Mouse (Mus musculus): Measurements from ENCODE around the gene Chrm4. TPM values are rescaled to one million over a fixed set of nuclear protein-coding genes. Genes with fewer than 3 reads are reported as not detected.

Chrm4 gene
- total RNA-seq, 2 experiments from 2014 or later, result 41.6 to 55.1 TPM

- intact Hi-C loops (cut with DNase I), result loop anchor here (1.0 kb wide), 1 partner anchor 15 kb away; no protein-coding TSS in a partner anchor
- DNase-seq (ENCODE audit: low spot score in 2 of 2), result peak in 1 of 2 experiments; percentile 68
Observed at GRCm38 (mm10) chr2:91958701-91959457, 31.8 kb downstream of the Chrm4 start.

GRCm38 (mm10) chr2:91959544-91960410, 32.7 kb downstream of the Chrm4 start:
- intact Hi-C loops (cut with DNase I), result loop anchor here (1.0 to 5.0 kb wide), 2 partner anchors 15 to 32 kb away; partner anchors contain the start of gene Chrm4
- no peak for DNase-seq (ENCODE audit: low spot score in 2 of 2)

- intact Hi-C loops (cut with DNase I), result loop anchor here (5.0 kb wide), 1 partner anchor 33 kb away; the partner anchor contains the start of gene Chrm4
- no peak for DNase-seq (ENCODE audit: low spot score in 2 of 2)
Observed at GRCm38 (mm10) chr2:91960459-91960858, 33.4 kb downstream of the Chrm4 start.

- no peak for DNase-seq (ENCODE audit: low spot score in 2 of 2)
- intact Hi-C loops (cut with DNase I), result loop anchor here (5.0 kb wide), 1 partner anchor 35 kb away; the partner anchor contains the start of gene Chrm4
Observed at GRCm38 (mm10) chr2:91961901-91962761, 35.1 kb downstream of the Chrm4 start.

GRCm38 (mm10) chr2:91962864-91963401, 35.9 kb downstream of the Chrm4 start:
- intact Hi-C loops (cut with DNase I), result loop anchor here (5.0 kb wide), 1 partner anchor 36 kb away; the partner anchor contains the start of gene Chrm4
- DNase-seq (ENCODE audit: low spot score in 2 of 2), result no peak

- intact Hi-C loops (cut with DNase I), result loop anchor here (5.0 kb wide), 1 partner anchor 36 kb away; the partner anchor contains the start of gene Chrm4
- DNase-seq (ENCODE audit: low spot score in 2 of 2), result peak; percentile 92 to 95
Observed at GRCm38 (mm10) chr2:91963443-91963932, 36.4 kb downstream of the Chrm4 start.

GRCm38 (mm10) chr2:91964610-91965204, 37.7 kb downstream of the Chrm4 start:
- no peak for DNase-seq (ENCODE audit: low spot score in 2 of 2)
- intact Hi-C loops (cut with DNase I), result loop anchor here (5.0 kb wide), 1 partner anchor 37 kb away; the partner anchor contains the start of gene Chrm4

- intact Hi-C loops (cut with DNase I), result no loop called here
- DNase-seq (ENCODE audit: low spot score in 2 of 2), result no peak
Observed at GRCm38 (mm10) chr2:91965417-91965816, 38.4 kb downstream of the Chrm4 start.

- intact Hi-C loops (cut with DNase I), result no loop called here
- DNase-seq (ENCODE audit: low spot score in 2 of 2), result no peak
Observed at GRCm38 (mm10) chr2:91966367-91966766, 39.3 kb downstream of the Chrm4 start.

GRCm38 (mm10) chr2:91967962-91968361, 40.9 kb downstream of the Chrm4 start:
- no peak for DNase-seq (ENCODE audit: low spot score in 2 of 2)
- intact Hi-C loops (cut with DNase I), result no loop called here

GRCm38 (mm10) chr2:91971231-91972097, 44.4 kb downstream of the Chrm4 start:
- DNase-seq (ENCODE audit: low spot score in 2 of 2), result peak in 1 of 2 experiments; percentile 91
- intact Hi-C loops (cut with DNase I), result loop anchor here (5.0 to 10.0 kb wide), 2 partner anchors 34 to 463 kb away; partner anchors contain the start of gene Cry2

GRCm38 (mm10) chr2:91972121-91972566, 45.1 kb downstream of the Chrm4 start:
- intact Hi-C loops (cut with DNase I), result loop anchor here (5.0 to 10.0 kb wide), 2 partner anchors 35 to 463 kb away; partner anchors contain the start of gene Cry2
- no peak for DNase-seq (ENCODE audit: low spot score in 2 of 2)

GRCm38 (mm10) chr2:91973416-91974135, 46.5 kb downstream of the Chrm4 start:
- peak in 1 of 2 experiments; percentile 77 for DNase-seq (ENCODE audit: low spot score in 2 of 2)
- intact Hi-C loops (cut with DNase I), result loop anchor here (5.0 to 10.0 kb wide), 2 partner anchors 36 to 461 kb away; partner anchors contain the start of gene Cry2

- DNase-seq (ENCODE audit: low spot score in 2 of 2), result no peak
Observed at GRCm38 (mm10) chr2:91975581-91976541, 48.8 kb downstream of the Chrm4 start, which contains the start of gene Dgkz. Dgkz (minus strand) TSS chr2:91975864.

GRCm38 (mm10) chr2:91977960-91978359, 50.9 kb downstream of the Chrm4 start:
- intact Hi-C loops (cut with DNase I), result loop anchor here (10.0 kb wide), 1 partner anchor 457 kb away; the partner anchor contains the start of gene Cry2
- no peak for DNase-seq (ENCODE audit: low spot score in 2 of 2)

More at GRCm38 (mm10) chr2:91975581-91976541, 48.8 kb downstream of the Chrm4 start, which contains the start of gene Dgkz:
- intact Hi-C loops (cut with DNase I), result loop anchor here (10.0 kb wide), 1 partner anchor 459 kb away; the partner anchor contains the start of gene Cry2

All from left cerebral cortex, postnatal 25 days (tissue).